23 mouse cellular contexts compared by ENCODE assay signal in genomic region chr14:25306961-25307654, GRCm38 (mm10).
DNase-seq lines count a peak whose midpoint lies in the region; ATAC-seq and TF ChIP-seq lines count a peak whose summit lies in the region.
"Had no signal": no experiment of that assay in that cellular context is flagged by ENCODE, and none has a peak within 500 bp of the region (broad histone marks: within the 10 kb centered on the region; RNA-seq: fewer than 3 reads in every experiment).

No protein-coding gene starts in this region.

- peak; percentile 2 for DNase-seq in cerebellum, adult 9-11 months
- no peak for DNase-seq in cerebellum, postnatal 25 days
- DNase-seq in kidney, postnatal 10 days: peak; percentile 3
- DNase-seq in kidney, adult 2 months: no peak
- no peak for DNase-seq in embryonic facial prominence, embryonic 11.5 days (ENCODE audit: low spot score)
- DNase-seq in thymus, postnatal 25 days: no peak
- DNase-seq: adrenal gland, postnatal 10 days; cerebellum, adult 9-10 months; gastrocnemius, postnatal 10 days; heart, postnatal 10 days; kidney, adult 18-20 months; kidney, postnatal 14 days; left cerebral cortex, postnatal 4 days; liver, embryonic 13.5 days; lung, postnatal 4 days; thymus, adult 2 months had no signal

- H3K4me3 ChIP-seq in kidney, adult 2 months (ENCODE audit: insufficient read depth, low read depth, low read length): no peak overlapping the region
- H3K4me3 ChIP-seq in embryonic facial prominence, embryonic 11.5 days (ENCODE audit: low read depth, low read length): no peak overlapping the region
- H3K4me3 ChIP-seq in limb, embryonic 12.5 days (replicated peaks): no peak overlapping the region
- H3K4me3 ChIP-seq: embryonic facial prominence, embryonic 15.5 days; forebrain, embryonic 12.5 days; liver, embryonic 13.5 days; lung, embryonic 15.5 days; neural tube, embryonic 12.5 days had no signal

- 0 out of 2 replicates have a peak, but pooled peaks have one; percentile 14 for ATAC-seq in embryonic facial prominence, embryonic 11.5 days (replicated peaks; ENCODE audit: insufficient number of reproducible peaks, low FRiP score, low TSS enrichment, low read depth)
- ATAC-seq in limb, embryonic 12.5 days (ENCODE audit: insufficient number of reproducible peaks, insufficient read depth, low FRiP score, low TSS enrichment, low read depth): no peak
- ATAC-seq in frontal cortex, adult (ENCODE audit: low TSS enrichment): no peak

- no peaks in the 10 kb centered on the region for H3K9me3 ChIP-seq in embryonic facial prominence, embryonic 11.5 days (replicated peaks; ENCODE audit: control insufficient read depth, low read length)
- no peaks in the 10 kb centered on the region for H3K9me3 ChIP-seq in limb, embryonic 12.5 days
- H3K9me3 ChIP-seq: embryonic facial prominence, embryonic 15.5 days; forebrain, embryonic 12.5 days; liver, embryonic 13.5 days; lung, embryonic 15.5 days; neural tube, embryonic 12.5 days had no signal

- H3K36me3 ChIP-seq in kidney, adult 2 months (ENCODE audit: control insufficient read depth, insufficient read depth, low read length): no peaks in the 10 kb centered on the region
- H3K36me3 ChIP-seq in embryonic facial prominence, embryonic 11.5 days (replicated peaks; ENCODE audit: control insufficient read depth, insufficient read depth, low read depth, low read length): no peaks in the 10 kb centered on the region
- H3K36me3 ChIP-seq in limb, embryonic 12.5 days: no peaks in the 10 kb centered on the region
- H3K36me3 ChIP-seq: embryonic facial prominence, embryonic 15.5 days; forebrain, embryonic 12.5 days; liver, embryonic 13.5 days; lung, embryonic 15.5 days; neural tube, embryonic 12.5 days had no signal

- peaks cover 12% of the 10 kb centered on the region; the same call in 1 of the 2 replicates for H3K4me1 ChIP-seq in kidney, adult 2 months (ENCODE audit: control insufficient read depth, insufficient read depth, low read length)
- peaks cover 5% of the 10 kb centered on the region for H3K4me1 ChIP-seq in embryonic facial prominence, embryonic 11.5 days (ENCODE audit: control insufficient read depth, insufficient read depth, low read length)
- H3K4me1 ChIP-seq in limb, embryonic 12.5 days (replicated peaks): peaks cover 56% of the 10 kb centered on the region

- H3K27me3 ChIP-seq in kidney, adult 2 months (replicated peaks; ENCODE audit: control insufficient read depth, insufficient read depth, low read length): no peaks in the 10 kb centered on the region
- H3K27me3 ChIP-seq in embryonic facial prominence, embryonic 11.5 days (ENCODE audit: control insufficient read depth, insufficient read depth, low read length): no peaks in the 10 kb centered on the region
- no peaks in the 10 kb centered on the region; the same call in 1 of the 2 replicates for H3K27me3 ChIP-seq in limb, embryonic 12.5 days
- H3K27me3 ChIP-seq: embryonic facial prominence, embryonic 15.5 days; liver, embryonic 13.5 days; lung, embryonic 15.5 days; neural tube, embryonic 12.5 days had no signal

- 87% methylated on average over 3 of the region's 3 CpGs for WGBS in kidney, adult 2 months
- WGBS in embryonic facial prominence, embryonic 11.5 days: 55% methylated on average over 3 of the region's 3 CpGs
- 75% methylated on average over 3 of the region's 3 CpGs for WGBS in limb, embryonic 12.5 days

- no peak for TF ChIP-seq POLR2A in kidney, adult 2 months (IDR thresholded peaks at IDR 0.05; ENCODE audit: low read depth, low read length)

- no peak overlapping the region for H3K9ac ChIP-seq in embryonic facial prominence, embryonic 11.5 days (replicated peaks; ENCODE audit: low read length)
- H3K9ac ChIP-seq in limb, embryonic 12.5 days (replicated peaks): no peak overlapping the region
- H3K9ac ChIP-seq: embryonic facial prominence, embryonic 15.5 days; forebrain, embryonic 12.5 days; hindbrain, embryonic 14.5 days; liver, embryonic 13.5 days; lung, embryonic 15.5 days; neural tube, embryonic 12.5 days had no signal

- H3K27ac ChIP-seq in kidney, adult 2 months (ENCODE audit: insufficient read depth, low read depth, low read length): no peak overlapping the region
- H3K27ac ChIP-seq in embryonic facial prominence, embryonic 11.5 days (replicated peaks; ENCODE audit: low read depth, low read length): no peak overlapping the region
- peak overlapping the region; percentile 35 for H3K27ac ChIP-seq in limb, embryonic 12.5 days
- H3K27ac ChIP-seq: embryonic facial prominence, embryonic 15.5 days; forebrain, embryonic 12.5 days; hindbrain, embryonic 14.5 days; liver, embryonic 13.5 days; lung, embryonic 15.5 days; neural tube, embryonic 12.5 days had no signal

- H3K4me2 ChIP-seq in embryonic facial prominence, embryonic 11.5 days (ENCODE audit: low read depth, low read length): no peak overlapping the region
- no peak overlapping the region for H3K4me2 ChIP-seq in limb, embryonic 12.5 days
- H3K4me2 ChIP-seq: embryonic facial prominence, embryonic 15.5 days; forebrain, embryonic 12.5 days; hindbrain, embryonic 14.5 days; liver, embryonic 13.5 days; lung, embryonic 15.5 days; neural tube, embryonic 12.5 days had no signal

- no peak for TF ChIP-seq CTCF in kidney, adult 2 months (conservative IDR thresholded peaks at IDR 0.05; ENCODE audit: insufficient read depth, insufficient read length, low read depth, low read length)

Comparison
In these comparisons a context has a peak if more than half of its experiments do, and no peak if none do; other contexts are left out.
1. DNase-seq: peak in cerebellum, adult 9-11 months (single experiment) and kidney, postnatal 10 days (single experiment); none in cerebellum, postnatal 25 days (0 of 2), kidney, adult 2 months (single experiment), embryonic facial prominence, embryonic 11.5 days (single experiment) and thymus, postnatal 25 days (single experiment).